Mouse (Mus musculus) limb, embryonic 12.5 days (tissue): ENCODE measurements around the gene Fhdc1. TPM values are rescaled to one million over a fixed set of nuclear protein-coding genes. Genes with fewer than 3 reads are reported as not detected.

Experiments used
- ATAC-seq: fragments of 200-750 bp; cut with Nextera tagmentation; 2 replicates; pipeline ENCODE4 v1.8.0; 2017; ENCODE audit warnings: low read depth, moderate TSS enrichment; ENCODE audit not compliant: insufficient number of reproducible peaks, insufficient read depth, low FRiP score, low TSS enrichment
- H3K27ac ChIP-seq: fragments of 300-500 bp; sonication (generic); 2 replicates; pipeline ENCODE4 v1.5.1; 2016; ENCODE audit warnings: mild to moderate bottlenecking, moderate library complexity
- H3K27me3 ChIP-seq: fragments of 300-500 bp; sonication (generic); 2 replicates; pipeline ENCODE4 v1.6.1; 2016; ENCODE audit warnings: mild to moderate bottlenecking, moderate library complexity
- H3K36me3 ChIP-seq: fragments of 300-500 bp; sonication (generic); 2 replicates; pipeline ENCODE4 v1.6.1; 2016; ENCODE audit warnings: mild to moderate bottlenecking, moderate library complexity
- H3K4me1 ChIP-seq: fragments of 300-500 bp; sonication (generic); replicated peaks from 2 replicates; pipeline ENCODE4 v1.6.1; 2016
- H3K4me2 ChIP-seq: fragments of 300-500 bp; sonication (generic); 2 replicates; pipeline ENCODE4 v1.6.1; 2016; ENCODE audit warnings: mild to moderate bottlenecking, moderate library complexity
- H3K4me3 ChIP-seq: fragments of 300-500 bp; sonication (generic); replicated peaks from 2 replicates; pipeline ENCODE4 v1.5.1; 2016; ENCODE audit warnings: mild to moderate bottlenecking
- H3K9ac ChIP-seq: fragments of 300-500 bp; sonication (generic); replicated peaks from 2 replicates; pipeline ENCODE4 v1.6.1; 2016; ENCODE audit warnings: mild to moderate bottlenecking, moderate library complexity
- H3K9me3 ChIP-seq: fragments of 300-500 bp; sonication (generic); 2 replicates; pipeline ENCODE4 v1.6.1; 2016; ENCODE audit warnings: mild to moderate bottlenecking, moderate library complexity
- WGBS: fragments of 180-500 bp; shearing (Covaris S2); methylation state at CpG from one replicate; pipeline ENCODE4 v1.1.7; 2016; 5-methylcytosine and 5-hydroxymethylcytosine counted together
- polyA plus RNA-seq: library from polyadenylated mRNA; unstranded; fragments of >200 nt; fragmentation: Nextera tagmentation; extraction: Ambion mirVana; gene quantifications from 2 replicates; pipeline ENCODE4 v1.2.1, GENCODE M21; 2016

Gene Fhdc1
- polyA plus RNA-seq, 1 experiment from 2014 or later = 5.5 TPM

DNA sequence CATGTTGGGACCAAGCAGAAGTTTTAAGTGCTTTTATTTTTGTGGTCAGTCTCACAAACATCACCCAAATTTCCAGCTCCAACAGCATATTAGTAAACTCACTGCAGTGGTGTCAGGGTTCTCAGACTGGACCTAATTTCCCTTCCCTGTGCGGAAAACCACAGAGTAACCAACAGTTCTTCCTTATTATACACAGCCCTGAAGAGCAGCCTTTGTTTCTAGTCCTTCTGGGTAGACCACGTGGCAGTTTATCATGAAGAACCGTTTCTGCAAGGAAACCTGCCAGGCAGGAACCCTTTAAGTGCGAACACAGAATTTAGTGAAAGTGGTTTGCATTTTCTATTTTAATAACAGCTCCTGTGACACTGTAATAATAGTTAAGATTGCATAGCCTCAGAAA lies 11.9 kb upstream of the Fhdc1 start:
- Histone ChIP-seq H3K36me3 (peaks cover 4% of the 10 kb centered on the region; the same call in 1 of the 2 replicates), H3K27ac (no peak overlapping the region), H3K9me3 (no peaks in the 10 kb centered on the region), H3K9ac (no peak overlapping the region), H3K4me2 (no peak overlapping the region), H3K27me3 (no peaks in the 10 kb centered on the region), H3K4me1 (0 out of 2 replicates have a peak, but pooled peaks cover 3% of the 10 kb centered on the region), H3K4me3 (no peak overlapping the region)
- 80% methylated on average over 4 of the region's 4 CpGs for WGBS
- no peak for ATAC-seq

DNA sequence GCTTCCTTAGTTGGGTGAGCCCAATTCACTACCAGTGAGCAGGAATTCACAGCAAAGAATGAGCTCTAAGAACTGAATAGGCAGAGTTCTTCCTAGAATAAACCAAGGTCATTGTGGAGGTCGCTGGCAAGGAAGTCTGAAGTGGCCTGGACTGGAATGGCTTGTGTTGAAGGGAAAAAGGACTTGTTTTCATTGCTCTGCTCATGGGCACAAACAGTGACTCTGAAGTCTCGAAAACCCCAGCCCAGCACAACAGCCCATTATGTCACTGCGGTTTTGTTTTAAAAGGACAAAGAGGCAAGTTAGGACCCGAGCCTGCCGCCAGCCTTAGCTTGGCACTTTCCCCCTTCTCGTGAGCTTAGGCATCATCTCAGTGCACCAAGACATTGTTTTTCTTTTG lies 8.5 kb upstream of the Fhdc1 start:
- 76% methylated on average over 6 of the region's 6 CpGs for WGBS
- H3K4me1 ChIP-seq = peaks cover 10% of the 10 kb centered on the region; the same call in 1 of the 2 replicates
- no peaks in the 10 kb centered on the region; the same call in 1 of the 2 replicates for H3K36me3 ChIP-seq
- no peak overlapping the region for H3K27ac ChIP-seq
- no peaks in the 10 kb centered on the region for H3K9me3 ChIP-seq
- no peak overlapping the region for H3K4me3 ChIP-seq
- H3K9ac ChIP-seq = no peak overlapping the region
- H3K4me2 ChIP-seq = no peak overlapping the region
- H3K27me3 ChIP-seq = 0 out of 2 replicates have a peak, but pooled peaks cover under 1% of the 10 kb centered on the region
- ATAC-seq = no peak

DNA sequence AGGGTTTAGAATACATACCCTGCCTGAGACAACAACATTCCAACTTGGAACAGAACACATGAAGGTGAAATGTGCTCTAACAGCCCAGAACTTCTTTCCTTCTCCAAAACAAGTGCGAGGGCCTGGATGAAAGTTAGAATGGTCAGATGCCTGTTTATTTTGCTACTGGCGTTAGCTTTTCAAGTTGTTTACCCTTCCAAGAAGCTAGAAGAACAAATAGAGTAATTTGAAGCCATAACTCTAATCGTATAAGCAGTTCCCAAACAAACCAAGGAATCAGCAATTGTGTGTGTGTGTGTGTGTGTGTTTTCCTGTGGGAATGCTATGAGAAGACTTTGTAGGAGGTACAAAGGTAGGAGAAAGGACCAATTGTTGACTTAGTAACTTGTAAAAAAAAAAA lies 4.7 kb upstream of the Fhdc1 start:
- Histone ChIP-seq H3K9ac (no peak overlapping the region), H3K4me1 (peaks cover 19% of the 10 kb centered on the region; the same call in 1 of the 2 replicates), H3K27ac (peak overlapping the region; percentile 50; the same call in 1 of the 2 replicates), H3K4me2 (no peak overlapping the region), H3K36me3 (no peaks in the 10 kb centered on the region), H3K9me3 (no peaks in the 10 kb centered on the region), H3K27me3 (peaks cover 35% of the 10 kb centered on the region), H3K4me3 (no peak overlapping the region)
- ATAC-seq = no peak
- 41% methylated on average over 3 of the region's 3 CpGs for WGBS

DNA sequence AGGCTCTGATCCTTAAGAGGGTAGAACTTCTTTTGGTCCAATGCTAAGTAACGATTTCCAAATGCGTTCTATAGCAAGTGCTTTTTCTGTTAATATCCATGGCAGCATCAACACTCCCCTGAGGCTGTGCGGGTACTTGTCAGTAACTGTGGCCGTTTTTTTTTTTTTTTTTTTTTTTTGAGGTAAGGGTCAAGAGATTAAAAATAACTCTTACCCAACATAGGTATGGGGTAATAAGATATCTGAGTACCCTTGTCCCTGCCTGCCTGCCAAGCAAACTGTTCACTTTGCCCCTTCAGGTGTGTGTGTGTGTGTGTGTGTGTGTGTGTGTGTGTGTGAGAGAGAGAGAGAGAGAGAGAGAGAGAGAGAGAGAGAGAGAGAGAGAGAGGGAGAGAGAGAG lies 4.1 kb upstream of the Fhdc1 start:
- Histone ChIP-seq H3K4me3 (no peak overlapping the region), H3K36me3 (no peaks in the 10 kb centered on the region), H3K27me3 (peaks cover 41% of the 10 kb centered on the region), H3K4me1 (peaks cover 25% of the 10 kb centered on the region), H3K9me3 (no peaks in the 10 kb centered on the region), H3K27ac (no peak overlapping the region), H3K4me2 (no peak overlapping the region), H3K9ac (no peak overlapping the region)
- no peak for ATAC-seq
- WGBS = 71% methylated on average over 4 of the region's 4 CpGs

DNA sequence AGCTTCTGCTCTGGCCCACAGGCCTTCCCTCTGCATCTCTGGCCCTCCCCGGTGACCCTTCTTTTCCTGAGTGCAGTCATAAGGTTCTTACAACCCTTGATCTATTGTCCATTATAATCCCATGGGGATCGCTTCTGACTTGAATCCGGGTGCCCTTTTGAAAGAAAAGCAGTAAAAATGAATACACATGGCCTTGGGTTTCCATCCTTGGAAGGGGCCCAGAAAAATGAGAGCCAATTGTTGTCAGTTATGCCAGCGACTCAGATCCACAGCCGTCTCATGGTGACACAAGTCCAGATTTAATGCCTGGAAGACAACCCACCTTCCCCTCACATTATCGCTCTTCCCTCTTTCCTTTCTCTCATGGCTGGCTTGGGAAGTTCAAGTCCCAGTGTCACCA lies 1.9 kb upstream of the Fhdc1 start:
- 70% methylated on average over 6 of the region's 6 CpGs for WGBS
- Histone ChIP-seq H3K4me2 (no peak overlapping the region), H3K9ac (no peak overlapping the region), H3K9me3 (no peaks in the 10 kb centered on the region), H3K36me3 (no peaks in the 10 kb centered on the region), H3K4me3 (no peak overlapping the region), H3K27me3 (peaks cover 63% of the 10 kb centered on the region), H3K4me1 (peaks cover 27% of the 10 kb centered on the region), H3K27ac (no peak overlapping the region)
- no peak for ATAC-seq

DNA sequence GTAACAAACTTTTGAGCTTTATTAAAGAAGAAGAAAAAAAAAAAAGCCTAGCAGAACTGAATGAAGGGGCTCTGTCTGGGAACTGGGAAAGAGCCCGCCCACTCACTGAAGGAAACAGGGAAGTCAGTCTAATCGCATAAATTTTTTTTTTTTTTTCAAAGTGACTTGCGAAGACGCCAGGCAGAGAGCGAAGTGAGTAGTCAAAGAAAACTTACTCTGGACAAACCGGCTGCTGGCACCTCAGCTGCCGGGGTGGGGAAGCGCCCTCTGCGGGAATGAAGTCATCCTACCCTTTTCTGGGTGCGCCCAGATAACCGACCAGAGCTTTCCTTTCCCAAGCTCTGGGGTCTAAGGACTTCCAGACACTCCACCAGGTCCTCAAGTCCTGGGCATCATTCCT lies 875 bp upstream of the Fhdc1 start:
- no peaks in the 10 kb centered on the region for H3K9me3 ChIP-seq
- no peaks in the 10 kb centered on the region for H3K36me3 ChIP-seq
- peaks cover 68% of the 10 kb centered on the region for H3K27me3 ChIP-seq
- WGBS = 3% methylated on average over 11 of the region's 11 CpGs
- ATAC-seq = no peak
- peak overlapping the region; percentile 65 for H3K4me3 ChIP-seq
- H3K4me2 ChIP-seq = peak overlapping the region; percentile 98
- peaks cover 26% of the 10 kb centered on the region for H3K4me1 ChIP-seq
- H3K9ac ChIP-seq = no peak overlapping the region
- H3K27ac ChIP-seq = no peak overlapping the region

DNA sequence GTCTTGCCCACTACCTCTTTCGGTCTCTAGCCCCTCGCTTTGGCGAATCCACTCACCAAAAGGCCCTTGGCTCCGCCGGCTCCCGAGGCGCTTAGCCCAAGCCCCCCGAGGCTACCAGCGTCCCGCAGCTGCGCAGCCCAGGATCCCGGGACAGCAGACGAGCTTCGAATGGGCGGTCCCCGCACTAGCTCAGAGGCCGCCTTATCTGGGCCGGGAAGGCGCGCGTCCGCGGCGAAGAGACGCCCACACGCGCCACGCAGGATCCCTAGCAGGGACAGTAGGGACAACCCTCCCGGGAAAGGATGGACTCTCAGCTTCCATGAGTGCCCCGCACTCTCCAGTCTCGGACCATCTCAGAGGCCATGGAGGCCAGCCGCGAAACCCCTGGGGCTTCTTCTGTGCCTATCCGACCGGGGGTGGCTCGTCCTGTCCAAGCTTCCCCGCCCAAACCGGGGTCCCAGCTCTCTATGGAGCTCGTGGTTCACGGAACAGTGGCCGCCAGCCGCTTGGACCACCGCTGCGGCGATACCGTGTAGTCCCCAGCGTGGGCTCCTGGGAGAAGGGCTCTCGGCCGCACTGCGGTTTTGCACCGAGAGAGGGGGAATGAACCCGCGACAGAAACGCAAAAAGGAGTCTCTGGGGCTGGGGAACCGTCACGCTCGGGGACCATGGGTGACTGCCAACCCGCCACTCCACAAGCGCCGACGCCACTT lies 780 bp downstream of the Fhdc1 start:
- Histone ChIP-seq H3K4me3 (peak overlapping the region; percentile 65), H3K4me2 (peak overlapping the region; percentile 98), H3K27ac (no peak overlapping the region), H3K9me3 (no peaks in the 10 kb centered on the region), H3K36me3 (no peaks in the 10 kb centered on the region), H3K27me3 (peaks cover 78% of the 10 kb centered on the region), H3K9ac (peak overlapping the region; percentile 66), H3K4me1 (peaks cover 23% of the 10 kb centered on the region)
- no peak; the same call in 1 of the 2 replicates for ATAC-seq
- under 1% methylated on average over 61 of the region's 61 CpGs for WGBS

DNA sequence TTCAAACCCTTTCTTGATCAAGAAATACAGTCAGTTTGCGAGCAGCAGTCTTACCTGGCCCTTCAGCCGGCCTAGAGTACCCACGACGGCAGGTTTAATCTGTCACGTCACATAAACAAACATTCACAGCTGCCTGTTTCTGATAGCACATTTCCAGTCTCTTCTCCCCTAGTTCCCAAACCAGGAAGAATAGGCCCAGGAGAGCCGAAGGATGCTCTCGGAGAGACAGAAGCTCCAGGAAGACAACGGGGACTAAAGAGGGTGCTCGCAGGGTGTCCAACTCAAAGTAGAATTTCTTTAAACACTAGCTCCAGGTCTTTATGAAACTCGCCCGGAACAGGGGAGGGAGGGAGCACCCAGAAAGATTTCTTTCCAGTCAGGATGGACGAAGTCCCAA lies 1.3 kb downstream of the Fhdc1 start:
- Histone ChIP-seq H3K27ac (no peak overlapping the region), H3K9ac (peak overlapping the region; percentile 66), H3K27me3 (peaks cover 78% of the 10 kb centered on the region), H3K4me3 (peak overlapping the region; percentile 65), H3K4me1 (peaks cover 27% of the 10 kb centered on the region), H3K9me3 (no peaks in the 10 kb centered on the region), H3K36me3 (no peaks in the 10 kb centered on the region), H3K4me2 (peak overlapping the region; percentile 98)
- WGBS = 1% methylated on average over 12 of the region's 12 CpGs
- no peak for ATAC-seq

DNA sequence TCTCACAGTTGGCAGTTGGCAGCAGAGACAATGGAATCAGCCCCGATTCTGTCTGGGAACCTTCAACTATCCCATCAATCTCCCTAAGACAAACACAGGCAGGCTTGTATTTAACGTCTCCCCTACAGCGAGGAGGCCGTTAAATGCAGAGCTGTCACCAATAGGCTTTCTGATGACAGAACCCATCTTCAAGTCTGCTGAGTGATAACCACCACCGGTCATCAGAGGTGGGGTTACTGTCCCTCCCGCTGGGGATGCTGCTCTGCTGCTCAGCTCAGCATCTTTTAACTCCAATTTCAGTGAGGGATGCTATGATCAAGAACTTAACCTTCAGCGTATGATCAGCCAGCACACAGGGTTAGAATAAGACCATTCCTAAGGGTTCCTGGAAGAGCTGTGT lies 2.0 kb downstream of the Fhdc1 start:
- H3K4me2 ChIP-seq = peak overlapping the region; percentile 98; the same call in 1 of the 2 replicates

DNA sequence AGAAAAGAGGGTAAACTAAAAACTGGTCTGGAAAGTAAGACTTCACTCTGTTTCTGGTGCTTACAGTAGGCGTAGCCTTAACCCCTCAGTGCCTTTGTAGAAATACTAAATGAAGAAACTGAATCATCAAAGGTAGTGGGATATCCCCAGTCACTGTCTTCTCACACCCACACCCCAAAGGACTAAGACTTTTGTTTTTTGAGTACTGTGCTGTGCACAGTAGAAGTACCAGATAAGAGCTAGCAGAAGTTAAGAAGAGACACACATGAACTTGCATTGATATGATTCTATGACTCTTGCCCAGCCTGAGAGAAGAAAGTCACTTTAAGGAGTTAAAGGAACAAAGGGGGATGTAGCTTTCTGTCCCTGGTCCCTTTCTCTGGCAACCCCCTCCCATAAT lies 2.7 kb downstream of the Fhdc1 start:
- Histone ChIP-seq H3K27me3 (peaks cover 66% of the 10 kb centered on the region), H3K4me1 (peaks cover 41% of the 10 kb centered on the region), H3K9me3 (no peaks in the 10 kb centered on the region), H3K4me3 (no peak overlapping the region), H3K27ac (no peak overlapping the region), H3K9ac (no peak overlapping the region), H3K4me2 (no peak overlapping the region), H3K36me3 (no peaks in the 10 kb centered on the region)
- ATAC-seq = no peak
- 84% methylated on average over 1 of the region's 1 CpGs for WGBS

More for the DNA sequence above, 2.0 kb downstream of the Fhdc1 start:
- 2% methylated on average over 7 of the region's 7 CpGs for WGBS
- Histone ChIP-seq H3K27ac (no peak overlapping the region), H3K36me3 (no peaks in the 10 kb centered on the region), H3K4me1 (peaks cover 34% of the 10 kb centered on the region), H3K4me3 (peak overlapping the region; percentile 65; the same call in 1 of the 2 replicates), H3K9me3 (no peaks in the 10 kb centered on the region), H3K9ac (no peak overlapping the region), H3K27me3 (peaks cover 73% of the 10 kb centered on the region)
- no peak for ATAC-seq

DNA sequence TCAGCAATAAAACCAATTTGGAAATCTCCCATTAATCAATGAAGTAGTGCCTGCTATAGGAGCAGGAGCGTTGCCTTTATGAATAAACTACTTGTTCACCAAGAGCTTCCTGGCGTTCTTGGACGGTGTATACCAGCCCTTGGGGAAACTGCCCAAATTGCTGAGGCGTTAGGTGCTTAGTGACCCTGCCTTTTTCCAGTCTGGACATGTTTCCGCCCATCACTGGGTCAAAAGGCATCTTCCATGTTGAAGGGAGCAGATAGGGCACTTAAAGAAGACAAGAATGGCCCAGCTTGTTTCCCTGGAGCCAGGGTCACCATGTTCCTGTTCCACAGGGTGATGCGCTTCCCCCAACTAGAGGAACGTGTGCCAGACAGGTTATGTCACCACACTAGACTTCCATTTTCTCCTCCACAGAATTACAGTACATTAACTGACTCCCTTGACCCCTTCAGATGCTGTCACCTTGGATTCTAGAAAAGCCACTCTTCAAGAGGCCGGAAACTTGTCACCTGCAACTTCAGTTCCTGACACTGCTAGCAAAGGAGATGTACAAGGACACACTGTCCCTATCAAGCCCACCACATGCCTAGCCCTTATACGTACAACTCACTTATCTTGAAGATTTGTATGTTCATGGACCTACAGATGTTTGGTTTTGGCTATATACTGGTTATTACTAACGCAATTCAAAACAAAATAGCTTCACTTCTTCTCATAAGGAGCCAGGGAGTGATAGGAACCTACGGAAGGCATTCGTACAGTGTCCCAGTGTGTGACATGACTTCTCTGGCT lies 5.1 kb downstream of the Fhdc1 start:
- Histone ChIP-seq H3K36me3 (no peaks in the 10 kb centered on the region), H3K27me3 (peaks cover 46% of the 10 kb centered on the region), H3K9ac (no peak overlapping the region), H3K4me3 (no peak overlapping the region), H3K9me3 (no peaks in the 10 kb centered on the region), H3K4me1 (peaks cover 38% of the 10 kb centered on the region), H3K4me2 (no peak overlapping the region), H3K27ac (no peak overlapping the region)
- 85% methylated on average over 12 of the region's 12 CpGs for WGBS
- ATAC-seq = no peak
